Mouse (Mus musculus) monocyte, adult 5-6 weeks (primary cell): ENCODE data around the gene Ghsr. TPM values are rescaled to one million over a fixed set of nuclear protein-coding genes. Genes with fewer than 3 reads are reported as not detected.
"Not testable (repeated sequence)": the region's sequence is repeated elsewhere in the genome, so short reads cannot be mapped to it uniquely, and the experiment has no call there.

Experiments used
- ATAC-seq: fragments of 153-309, 156-312 bp; replicated peaks from 2 replicates; pipeline ENCODE4 v1.8.0; 2017; ENCODE audit warnings: mild to moderate bottlenecking; ENCODE audit not compliant: low TSS enrichment, insufficient number of reproducible peaks, severe bottlenecking, poor library complexity, low FRiP score
- total RNA-seq: library from RNA; stranded (forward); fragments of 200-1000, 200-491, 200-594 nt; gene quantifications from 3 replicates; pipeline ENCODE4 v1.2.3, GENCODE M21; 2017

Gene Ghsr
- total RNA-seq, 1 experiment from 2014 or later: not detected

GRCm38 (mm10) chr3:27400996-27401395, 29.8 kb downstream of the Ghsr start:
- not testable (repeated sequence) for ATAC-seq

GRCm38 (mm10) chr3:27406440-27406839, 35.3 kb downstream of the Ghsr start:
- no peak for ATAC-seq

- ATAC-seq: no peak
Observed at GRCm38 (mm10) chr3:27408564-27408963, 37.4 kb downstream of the Ghsr start.

GRCm38 (mm10) chr3:27411286-27411685, 40.1 kb downstream of the Ghsr start:
- ATAC-seq: no peak

DNA sequence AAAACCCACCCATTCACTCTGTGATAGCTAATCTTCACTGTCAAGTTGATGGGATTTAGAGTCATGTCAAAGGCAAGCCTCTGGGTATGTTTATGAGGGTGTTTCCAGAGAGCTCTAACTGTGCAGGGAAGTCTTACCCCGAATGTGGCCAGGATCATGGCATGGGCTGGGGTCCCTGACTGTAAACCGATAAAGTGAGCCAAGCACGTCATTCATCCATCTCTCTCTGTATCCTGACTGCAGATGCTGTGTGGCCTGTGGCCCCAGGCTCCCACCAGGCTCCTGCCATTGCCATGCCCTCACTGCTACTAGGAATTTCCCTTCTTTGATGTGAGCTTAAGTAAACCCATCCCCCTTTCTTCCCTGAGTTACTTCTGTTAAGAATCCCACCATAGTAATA, 42.4 kb downstream of the Ghsr start:
- ATAC-seq: no peak

DNA sequence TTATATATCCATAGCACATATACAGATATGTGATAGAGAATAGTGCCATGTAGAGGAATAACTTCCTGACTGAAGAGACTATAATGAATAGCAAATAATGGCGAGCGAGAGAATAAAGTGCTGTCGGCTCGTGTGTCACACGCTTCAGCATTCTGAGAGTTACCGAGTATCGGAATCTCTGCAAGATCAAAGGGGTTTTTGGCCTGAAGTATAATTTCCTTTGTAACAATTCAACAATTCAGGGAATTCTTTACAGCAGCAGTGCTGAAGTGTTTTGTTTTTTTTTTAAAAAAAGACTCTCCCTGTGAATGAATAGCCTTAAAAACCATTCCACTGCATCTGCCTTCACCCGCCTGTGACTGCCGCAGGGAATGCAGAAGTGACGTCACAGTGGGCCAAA, 45.6 kb downstream of the Ghsr start:
- no peak for ATAC-seq

DNA sequence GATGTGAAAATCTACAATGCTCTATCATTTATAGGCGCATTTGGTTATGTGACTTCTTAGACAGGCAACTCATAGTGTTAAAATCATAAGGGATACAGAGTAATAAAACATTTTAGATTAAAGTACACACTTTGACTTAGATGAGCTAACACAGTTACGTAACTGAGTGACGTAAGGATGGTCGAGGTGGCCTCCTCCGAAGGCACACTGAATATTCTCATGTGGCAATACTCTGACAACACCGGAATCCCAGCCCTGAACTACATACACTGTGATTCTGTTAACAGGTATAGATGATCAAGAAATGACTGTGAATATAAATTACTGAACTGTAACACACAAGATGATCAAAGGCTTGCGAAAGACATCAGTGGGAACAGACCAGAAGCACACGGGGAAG, 47.5 kb downstream of the Ghsr start:
- ATAC-seq: no peak

- ATAC-seq: no peak
Observed at GRCm38 (mm10) chr3:27421980-27422379, 50.8 kb downstream of the Ghsr start.

GRCm38 (mm10) chr3:27422521-27422920, 51.4 kb downstream of the Ghsr start:
- no peak for ATAC-seq

- ATAC-seq: no peak
Observed at GRCm38 (mm10) chr3:27424049-27424667, 53.0 kb downstream of the Ghsr start.

- no peak for ATAC-seq
Observed at GRCm38 (mm10) chr3:27427406-27427805, 56.3 kb downstream of the Ghsr start.

Other genes starting within 250 kb of the Ghsr start
- 2.9 to 7.0 TPM (median 6.5 TPM) in 3 replicates for gene Ect2, start 217.5 kb upstream of the Ghsr start, total RNA-seq
- 12.1 to 15.1 TPM (median 15.0 TPM) in 3 replicates for gene Nceh1, start 188.4 kb upstream of the Ghsr start, total RNA-seq
- 1.7 to 3.8 TPM (median 3.1 TPM) in 3 replicates for gene Tnfsf10, start 54.3 kb upstream of the Ghsr start, total RNA-seq